Mouse (Mus musculus) ES-Bruce4 (cell line): ENCODE results near the gene Tbxas1. TPM values are rescaled to one million over a fixed set of nuclear protein-coding genes. Genes with fewer than 3 reads are reported as not detected.

ENCODE experiments used
- H3K27ac ChIP-seq: 2 replicates; pipeline ENCODE4 v1.5.1; 2012; ENCODE audit warnings: low read length, inconsistent platforms; ENCODE audit not compliant: insufficient read depth
- H3K27me3 ChIP-seq: 2 replicates; pipeline ENCODE4 v1.6.1; 2012; ENCODE audit warnings: mild to moderate bottlenecking, low read length, inconsistent platforms; ENCODE audit not compliant: control insufficient read depth, poor library complexity, insufficient read depth, severe bottlenecking
- H3K36me3 ChIP-seq: 2 replicates; pipeline ENCODE4 v1.6.1; 2012; ENCODE audit warnings: inconsistent platforms, mild to moderate bottlenecking, low read length, moderate library complexity; ENCODE audit not compliant: control insufficient read depth, poor library complexity, insufficient read depth, severe bottlenecking
- H3K4me1 ChIP-seq: one replicate; pipeline ENCODE4 v1.8.1; 2011; ENCODE audit warnings: low read length; ENCODE audit not compliant: control insufficient read depth, insufficient read depth
- H3K4me3 ChIP-seq: 2 replicates; pipeline ENCODE4 v1.5.1; 2011; ENCODE audit warnings: low read depth, mild to moderate bottlenecking, low read length
- H3K9ac ChIP-seq: 2 replicates; pipeline ENCODE4 v1.6.1; 2012; ENCODE audit warnings: low read depth, mild to moderate bottlenecking, inconsistent platforms; ENCODE audit not compliant: poor library complexity, severe bottlenecking
- H3K9me3 ChIP-seq: replicated peaks from 2 replicates; pipeline ENCODE4 v1.6.1; 2012; ENCODE audit warnings: mild to moderate bottlenecking, low read length, inconsistent platforms; ENCODE audit not compliant: control insufficient read depth, poor library complexity, insufficient read depth, severe bottlenecking
- CTCF ChIP-seq: IDR thresholded peaks from one replicate; pipeline ENCODE4 v1.8.1; 2011; ENCODE audit warnings: low read depth, low read length
- EP300 ChIP-seq: IDR thresholded peaks from 2 replicates; pipeline ENCODE4 v1.6.1; 2011; ENCODE audit warnings: low read depth, low read length; ENCODE audit not compliant: insufficient read depth
- POLR2A ChIP-seq: IDR thresholded peaks from one replicate; pipeline ENCODE4 v1.8.1; 2011; ENCODE audit warnings: low read length; ENCODE audit not compliant: insufficient read depth
- polyA plus RNA-seq: library from polyadenylated mRNA; stranded (reverse); fragments of >200 nt; gene quantifications from 2 replicates; pipeline ENCODE4 v1.2.4, GENCODE M21; 2011; ENCODE audit warnings: low read depth; ENCODE audit not compliant: missing spikeins, insufficient read depth, insufficient read length

The Tbxas1 gene
- polyA plus RNA-seq, 1 experiment: not detected

GRCm38 (mm10) chr6:38889156-38889555 lies 14.0 kb downstream of the Tbxas1 start:
- TF ChIP-seq POLR2A (no peak), CTCF (no peak), EP300 (no peak)
- Histone ChIP-seq H3K27me3 (no peaks in the 10 kb centered on the region), H3K4me3 (no peak overlapping the region), H3K9me3 (no peaks in the 10 kb centered on the region), H3K36me3 (no peaks in the 10 kb centered on the region), H3K9ac (no peak overlapping the region), H3K27ac (no peak overlapping the region), H3K4me1 (no peaks in the 10 kb centered on the region)

- Histone ChIP-seq H3K36me3 (no peaks in the 10 kb centered on the region), H3K9me3 (no peaks in the 10 kb centered on the region), H3K4me1 (no peaks in the 10 kb centered on the region), H3K27me3 (no peaks in the 10 kb centered on the region), H3K9ac (no peak overlapping the region), H3K4me3 (no peak overlapping the region), H3K27ac (no peak overlapping the region)
- TF ChIP-seq CTCF: no peak
- TF ChIP-seq EP300: no peak
- no peak for TF ChIP-seq POLR2A
These were observed 16.8 kb downstream of the Tbxas1 start for GRCm38 (mm10) chr6:38892017-38892416.

GRCm38 (mm10) chr6:38893615-38894014 lies 18.4 kb downstream of the Tbxas1 start:
- H3K4me1 ChIP-seq: no peaks in the 10 kb centered on the region
- no peaks in the 10 kb centered on the region for H3K27me3 ChIP-seq
- no peak overlapping the region for H3K9ac ChIP-seq
- TF ChIP-seq POLR2A: no peak
- TF ChIP-seq CTCF: no peak
- no peak for TF ChIP-seq EP300
- H3K9me3 ChIP-seq: no peaks in the 10 kb centered on the region
- H3K27ac ChIP-seq: no peak overlapping the region
- no peaks in the 10 kb centered on the region for H3K36me3 ChIP-seq
- H3K4me3 ChIP-seq: no peak overlapping the region

GRCm38 (mm10) chr6:38900073-38900472 lies 24.9 kb downstream of the Tbxas1 start:
- Histone ChIP-seq H3K27ac (no peak overlapping the region), H3K4me1 (no peaks in the 10 kb centered on the region), H3K9ac (no peak overlapping the region), H3K9me3 (no peaks in the 10 kb centered on the region), H3K27me3 (no peaks in the 10 kb centered on the region), H3K4me3 (no peak overlapping the region), H3K36me3 (no peaks in the 10 kb centered on the region)
- TF ChIP-seq EP300: no peak
- no peak for TF ChIP-seq CTCF
- TF ChIP-seq POLR2A: no peak

DNA sequence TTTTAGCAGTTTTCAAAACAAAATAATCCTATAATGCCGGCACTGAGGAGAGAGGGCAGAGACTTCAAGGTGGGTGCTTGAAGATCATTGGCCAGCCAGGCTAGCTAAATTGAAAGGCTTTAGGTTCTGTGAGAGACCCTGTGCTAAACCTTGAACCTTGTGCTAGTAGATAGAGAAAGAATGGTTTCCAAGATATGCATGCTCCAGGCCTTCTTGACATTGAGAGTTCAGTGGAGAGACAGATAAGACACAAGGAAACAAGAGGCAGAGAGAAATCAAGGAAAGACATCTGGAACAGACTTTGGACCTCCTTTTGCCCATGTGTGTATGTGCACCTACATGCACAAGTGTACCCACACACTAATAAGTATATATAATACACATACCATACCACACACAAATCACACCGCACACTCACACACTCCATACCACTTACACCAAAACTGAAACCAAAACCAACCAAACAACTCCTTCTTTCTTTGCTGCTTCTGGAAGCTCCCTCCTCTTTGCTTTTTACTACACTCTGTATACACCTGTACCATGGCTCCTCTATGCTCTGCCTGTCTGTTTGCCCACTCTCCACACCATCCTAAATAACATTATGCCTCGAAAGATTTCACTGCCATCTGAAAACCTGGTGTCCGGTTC lies 25.4 kb downstream of the Tbxas1 start:
- no peaks in the 10 kb centered on the region for H3K27me3 ChIP-seq
- H3K27ac ChIP-seq: no peak overlapping the region
- no peak overlapping the region for H3K9ac ChIP-seq
- H3K4me3 ChIP-seq: no peak overlapping the region
- H3K4me1 ChIP-seq: no peaks in the 10 kb centered on the region
- TF ChIP-seq EP300 (no peak), POLR2A (no peak), CTCF (no peak)
- H3K9me3 ChIP-seq: no peaks in the 10 kb centered on the region
- no peaks in the 10 kb centered on the region for H3K36me3 ChIP-seq

DNA sequence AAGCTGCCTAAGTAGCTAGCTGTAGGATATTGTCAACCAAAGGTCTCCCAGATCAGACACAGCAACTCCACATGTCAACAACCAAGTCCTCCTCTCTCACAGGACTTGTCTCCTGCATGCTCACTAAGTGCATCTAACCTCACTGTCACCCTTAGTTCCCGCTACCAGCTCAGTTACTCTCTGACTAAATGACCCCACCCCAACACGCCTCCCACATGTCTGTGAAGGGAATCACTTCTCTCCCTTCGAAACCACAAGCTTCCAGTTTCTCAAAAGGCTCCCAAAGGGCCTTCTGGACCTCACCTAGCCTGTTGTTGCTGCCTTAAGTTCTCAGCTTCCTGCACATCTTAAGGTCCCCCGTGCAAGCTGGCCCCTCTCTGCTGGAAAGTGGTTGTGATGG lies 25.9 kb downstream of the Tbxas1 start:
- Histone ChIP-seq H3K4me1 (no peaks in the 10 kb centered on the region), H3K27me3 (no peaks in the 10 kb centered on the region), H3K36me3 (no peaks in the 10 kb centered on the region), H3K27ac (no peak overlapping the region), H3K4me3 (no peak overlapping the region), H3K9me3 (no peaks in the 10 kb centered on the region), H3K9ac (no peak overlapping the region)
- TF ChIP-seq CTCF (no peak), EP300 (no peak), POLR2A (no peak)
